Mouse (Mus musculus): ENCODE measurements at regions not wholly inside any gene's neighbourhood (a gene's known extent, or its start where the extent isn't known, plus 50 kb on each side); places are given as distances from the start of the nearest gene placed in this dataset.

GRCm38 (mm10) chr12:29232492-29233447 lies 295.4 kb upstream of the Myt1l start:
- no peak for TF ChIP-seq POLR2A (IDR thresholded peaks at IDR 0.05; ENCODE audit: low read depth, low read length)
- no peak for TF ChIP-seq CTCF (IDR thresholded peaks at IDR 0.05; ENCODE audit: extremely low read depth, insufficient read depth, insufficient read length, insufficient replicate concordance)

Data from spleen, adult 2 months (tissue).